Mouse (Mus musculus) stomach, embryonic 16.5 days (tissue): ENCODE measurements around the gene Clrn1. TPM values are rescaled to one million over a fixed set of nuclear protein-coding genes. Genes with fewer than 3 reads are reported as not detected.

ENCODE experiments used
- ATAC-seq: fragments of 200-750 bp; cut with Nextera tagmentation; 2 replicates; pipeline ENCODE4 v1.8.0; 2017; ENCODE audit warnings: moderate number of reproducible peaks, moderate TSS enrichment; ENCODE audit not compliant: insufficient read depth, low FRiP score
- H3K27ac ChIP-seq: fragments of 300-500 bp; sonication (generic); 2 replicates; pipeline ENCODE4 v1.5.1; 2014; ENCODE audit warnings: low read length
- H3K27me3 ChIP-seq: fragments of 300-500 bp; sonication (generic); 2 replicates; pipeline ENCODE4 v1.6.1; 2014; ENCODE audit warnings: low read length, control low read depth, mixed read lengths; ENCODE audit not compliant: control insufficient read depth, insufficient read depth
- H3K36me3 ChIP-seq: fragments of 300-500 bp; sonication (generic); 2 replicates; pipeline ENCODE4 v1.6.1; 2014; ENCODE audit warnings: low read length; ENCODE audit not compliant: control insufficient read depth, insufficient read depth
- H3K4me1 ChIP-seq: fragments of 300-500 bp; sonication (generic); 2 replicates; pipeline ENCODE4 v1.6.1; 2014; ENCODE audit warnings: low read length, control low read depth, mixed read lengths; ENCODE audit not compliant: control insufficient read depth, insufficient read depth
- H3K4me2 ChIP-seq: fragments of 300-500 bp; sonication (generic); 2 replicates; pipeline ENCODE4 v1.6.1; 2014; ENCODE audit warnings: low read depth, low read length, mixed read lengths
- H3K4me3 ChIP-seq: fragments of 300-500 bp; sonication (generic); replicated peaks from 2 replicates; pipeline ENCODE4 v1.5.1; 2014; ENCODE audit warnings: mild to moderate bottlenecking, low read length
- H3K9ac ChIP-seq: fragments of 300-500 bp; sonication (generic); 2 replicates; pipeline ENCODE4 v1.6.1; 2014; ENCODE audit warnings: low read length
- H3K9me3 ChIP-seq: fragments of 300-500 bp; sonication (generic); replicated peaks from 2 replicates; pipeline ENCODE4 v1.6.1; 2016; ENCODE audit warnings: low read length, control low read depth; ENCODE audit not compliant: control insufficient read depth
- WGBS: fragments of 180-500 bp; shearing (Covaris S2); extraction: QIAGEN DNeasy Blood & Tissue Kit; methylation state at CpG from one replicate; pipeline ENCODE4 v1.1.7; 2014; 5-methylcytosine and 5-hydroxymethylcytosine counted together
- polyA plus RNA-seq: library from polyadenylated mRNA; unstranded; fragments of >200 nt; fragmentation: Nextera tagmentation; extraction: Ambion mirVana; gene quantifications from 2 replicates; pipeline ENCODE4 v1.2.1, GENCODE M21; 2015

Clrn1 gene
- polyA plus RNA-seq, 1 experiment from 2014 or later = not detected

GRCm38 (mm10) chr3:58862976-58863375 is 22.2 kb downstream of the Clrn1 start:
- H3K9ac ChIP-seq = no peak overlapping the region
- no peaks in the 10 kb centered on the region for H3K9me3 ChIP-seq
- WGBS = 57% methylated on average over 2 of the region's 2 CpGs
- no peak for ATAC-seq
- H3K27me3 ChIP-seq = no peaks in the 10 kb centered on the region
- no peaks in the 10 kb centered on the region for H3K36me3 ChIP-seq
- H3K4me1 ChIP-seq = no peaks in the 10 kb centered on the region
- H3K4me2 ChIP-seq = no peak overlapping the region
- H3K27ac ChIP-seq = no peak overlapping the region
- no peak overlapping the region for H3K4me3 ChIP-seq

DNA sequence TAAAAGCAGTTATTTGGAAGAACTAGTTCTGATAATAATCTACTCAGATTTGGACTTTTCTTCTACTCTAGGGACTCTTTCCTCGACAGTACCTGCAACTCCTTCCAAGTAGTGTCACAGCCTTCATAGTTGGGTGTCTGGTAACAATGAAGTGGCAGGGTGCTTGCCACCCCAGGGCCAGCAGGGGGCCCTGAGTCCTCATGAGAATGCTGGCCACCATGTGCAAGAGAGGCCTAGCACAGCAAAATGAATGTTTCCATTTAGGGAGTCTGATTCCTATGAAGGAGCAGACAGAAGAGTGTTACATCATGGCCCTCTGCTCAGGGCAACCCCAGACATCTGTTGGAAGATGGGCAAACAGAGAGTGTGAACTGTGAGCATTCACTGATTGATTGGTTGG is 41.7 kb downstream of the Clrn1 start:
- 45% methylated on average over 1 of the region's 1 CpGs for WGBS
- ATAC-seq = no peak

GRCm38 (mm10) chr3:58833442-58834160 is 51.5 kb downstream of the Clrn1 start:
- WGBS = 86% methylated on average over 5 of the region's 5 CpGs
- Histone ChIP-seq H3K9me3 (no peaks in the 10 kb centered on the region), H3K4me1 (no peaks in the 10 kb centered on the region), H3K27me3 (no peaks in the 10 kb centered on the region), H3K9ac (no peak overlapping the region), H3K36me3 (no peaks in the 10 kb centered on the region), H3K4me2 (no peak overlapping the region), H3K27ac (no peak overlapping the region), H3K4me3 (no peak overlapping the region)
- no peak for ATAC-seq

More for the DNA sequence above, 41.7 kb downstream of the Clrn1 start:
- no peaks in the 10 kb centered on the region for H3K9me3 ChIP-seq
- no peak overlapping the region for H3K4me3 ChIP-seq
- no peaks in the 10 kb centered on the region for H3K36me3 ChIP-seq
- H3K9ac ChIP-seq = no peak overlapping the region
- H3K4me1 ChIP-seq = no peaks in the 10 kb centered on the region
- no peaks in the 10 kb centered on the region for H3K27me3 ChIP-seq
- no peak overlapping the region for H3K27ac ChIP-seq
- no peak overlapping the region for H3K4me2 ChIP-seq

GRCm38 (mm10) chr3:58832888-58833287 is 52.3 kb downstream of the Clrn1 start:
- Histone ChIP-seq H3K4me3 (no peak overlapping the region), H3K27ac (no peak overlapping the region), H3K9me3 (no peaks in the 10 kb centered on the region), H3K4me2 (no peak overlapping the region), H3K27me3 (no peaks in the 10 kb centered on the region), H3K36me3 (no peaks in the 10 kb centered on the region), H3K4me1 (no peaks in the 10 kb centered on the region), H3K9ac (no peak overlapping the region)
- 72% methylated on average over 2 of the region's 2 CpGs for WGBS
- ATAC-seq = no peak

DNA sequence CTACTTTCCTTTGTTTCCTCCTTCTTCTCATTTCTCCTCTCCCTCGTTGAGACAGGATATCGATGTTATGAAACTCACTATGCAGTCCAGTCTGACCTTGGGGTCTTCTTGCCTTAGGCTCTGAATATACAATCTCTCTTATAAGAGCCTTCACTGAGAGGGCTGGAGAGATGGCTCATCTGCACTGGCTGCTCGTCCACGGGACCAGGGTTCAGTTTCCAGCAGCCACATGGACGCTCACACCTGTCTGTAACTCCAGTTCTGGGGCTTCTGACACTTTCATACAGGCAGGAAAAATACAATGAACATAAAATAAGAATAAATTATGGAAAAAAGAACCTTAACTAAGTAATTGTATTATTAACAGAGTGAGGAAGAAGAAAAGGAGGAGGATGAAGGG is 53.6 kb downstream of the Clrn1 start:
- Histone ChIP-seq H3K9ac (no peak overlapping the region), H3K4me3 (no peak overlapping the region), H3K4me1 (no peaks in the 10 kb centered on the region), H3K9me3 (no peaks in the 10 kb centered on the region), H3K36me3 (no peaks in the 10 kb centered on the region), H3K27me3 (no peaks in the 10 kb centered on the region), H3K27ac (no peak overlapping the region), H3K4me2 (no peak overlapping the region)
- no peak for ATAC-seq
- WGBS = 82% methylated on average over 5 of the region's 5 CpGs

DNA sequence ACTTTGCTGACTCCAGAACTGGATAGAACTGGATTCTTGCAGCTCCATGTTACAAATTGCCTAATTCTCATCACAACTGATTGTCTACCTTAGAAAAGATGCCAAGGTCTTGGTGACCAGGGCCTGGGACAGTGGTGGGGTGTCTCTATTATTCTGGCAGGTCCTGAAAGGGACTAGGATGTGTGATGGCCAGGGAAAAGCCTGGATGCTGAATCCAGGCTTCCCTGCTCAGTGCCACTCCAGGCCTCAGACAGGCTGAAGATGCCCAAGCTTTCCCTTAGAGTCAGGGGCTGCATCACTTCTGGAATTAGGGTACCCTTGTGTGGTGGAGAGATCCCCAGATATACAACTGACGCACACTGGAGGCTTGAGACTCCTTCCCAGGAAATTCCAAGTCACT is 55.2 kb downstream of the Clrn1 start:
- Histone ChIP-seq H3K27me3 (no peaks in the 10 kb centered on the region), H3K9ac (no peak overlapping the region), H3K4me1 (no peaks in the 10 kb centered on the region), H3K36me3 (no peaks in the 10 kb centered on the region), H3K4me3 (no peak overlapping the region), H3K4me2 (no peak overlapping the region), H3K27ac (no peak overlapping the region), H3K9me3 (no peaks in the 10 kb centered on the region)
- 84% methylated on average over 1 of the region's 1 CpGs for whole genome bisulfite sequencing
- ATAC-seq = no peak

GRCm38 (mm10) chr3:58828366-58829153 is 56.6 kb downstream of the Clrn1 start:
- Histone ChIP-seq H3K4me2 (no peak overlapping the region), H3K9ac (no peak overlapping the region), H3K9me3 (no peaks in the 10 kb centered on the region), H3K27ac (no peak overlapping the region), H3K36me3 (no peaks in the 10 kb centered on the region), H3K27me3 (no peaks in the 10 kb centered on the region), H3K4me3 (no peak overlapping the region), H3K4me1 (no peaks in the 10 kb centered on the region)
- no peak for ATAC-seq
- WGBS = 82% methylated on average over 14 of the region's 14 CpGs

DNA sequence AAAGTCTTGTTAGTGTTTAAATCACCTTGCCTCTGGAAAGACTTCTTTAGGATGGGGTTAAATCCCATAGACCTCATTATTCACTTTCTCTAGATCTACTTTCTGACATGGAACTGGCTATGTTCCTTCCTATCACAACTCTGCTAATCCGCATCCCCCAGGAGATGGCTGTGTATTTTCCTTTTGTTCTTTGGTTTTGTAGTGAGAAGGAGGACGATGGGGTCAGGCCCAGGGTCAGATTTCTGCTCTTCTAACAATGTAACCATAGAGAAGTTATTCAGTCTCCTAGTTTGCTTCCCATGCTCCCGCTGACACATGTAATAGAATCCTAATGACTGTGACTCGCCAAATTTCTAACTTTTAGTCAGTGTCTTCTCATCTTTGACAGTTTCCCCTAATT is 58.9 kb downstream of the Clrn1 start:
- H3K4me1 ChIP-seq = no peaks in the 10 kb centered on the region
- no peak overlapping the region for H3K9ac ChIP-seq
- H3K36me3 ChIP-seq = no peaks in the 10 kb centered on the region
- H3K4me3 ChIP-seq = no peak overlapping the region
- H3K27ac ChIP-seq = no peak overlapping the region
- no peak for ATAC-seq
- no peaks in the 10 kb centered on the region for H3K9me3 ChIP-seq
- 53% methylated on average over 4 of the region's 4 CpGs for WGBS
- H3K4me2 ChIP-seq = no peak overlapping the region
- no peaks in the 10 kb centered on the region for H3K27me3 ChIP-seq

DNA sequence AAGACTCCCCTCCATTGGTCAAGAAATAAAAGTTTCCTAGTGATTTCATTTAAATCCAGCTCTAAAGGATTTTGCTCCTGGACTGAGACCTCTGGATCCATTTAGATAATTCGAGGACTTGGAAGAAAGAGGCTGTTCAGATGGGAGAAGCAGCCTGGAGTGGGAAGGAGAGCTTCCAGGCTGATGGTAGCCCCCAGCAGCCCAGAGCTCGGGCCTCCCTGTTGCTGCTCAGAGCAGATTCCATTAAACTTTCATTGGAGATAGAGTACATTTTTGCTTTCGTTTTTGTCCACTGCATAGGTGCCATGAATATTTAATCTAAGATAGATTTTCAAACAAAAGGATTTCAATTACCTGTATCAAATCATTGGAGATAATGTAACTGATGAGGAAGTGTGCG is 62.9 kb downstream of the Clrn1 start, which contains the start of gene Mindy4b-ps:
Gene Mindy4b-ps (minus strand): TSS at position 101 of the 400 bp plus-strand sequence.
- no peak within 1 kb of the TSS for H3K4me2 ChIP-seq
- H3K9me3 ChIP-seq = no peaks in the 10 kb centered on the region
- no peak within 1 kb of the TSS for H3K9ac ChIP-seq
- H3K4me3 ChIP-seq = no peak within 1 kb of the TSS
- no peaks in the 10 kb centered on the region for H3K27me3 ChIP-seq
- WGBS = 63% methylated on average over 4 of the region's 4 CpGs
- H3K36me3 ChIP-seq = no peaks in the 10 kb centered on the region
- no peak for ATAC-seq
- H3K4me1 ChIP-seq = no peaks in the 10 kb centered on the region
- no peak within 1 kb of the TSS for H3K27ac ChIP-seq
